Mouse (Mus musculus) embryonic facial prominence, embryonic 12.5 days (tissue): ENCODE results near the gene Pcolce2. TPM values are rescaled to one million over a fixed set of nuclear protein-coding genes. Genes with fewer than 3 reads are reported as not detected.
A peak's percentile ranks its signal among the peaks of the same experiment; 100 is the strongest.

Source experiments
- ATAC-seq: fragments of 200-750 bp; cut with Nextera tagmentation; 2 replicates; pipeline ENCODE4 v1.8.0; 2017; ENCODE audit not compliant: insufficient number of reproducible peaks, insufficient read depth, low FRiP score, low TSS enrichment
- H3K27ac ChIP-seq: fragments of 300-500 bp; sonication (generic); 2 replicates; pipeline ENCODE4 v1.5.1; 2016; ENCODE audit warnings: mild to moderate bottlenecking
- H3K27me3 ChIP-seq: fragments of 300-500 bp; sonication (generic); 2 replicates; pipeline ENCODE4 v1.6.1; 2016; ENCODE audit warnings: mild to moderate bottlenecking, moderate library complexity
- H3K36me3 ChIP-seq: fragments of 300-500 bp; sonication (generic); 2 replicates; pipeline ENCODE4 v1.6.1; 2016; ENCODE audit warnings: mild to moderate bottlenecking
- H3K4me1 ChIP-seq: fragments of 300-500 bp; sonication (generic); 2 replicates; pipeline ENCODE4 v1.6.1; 2016
- H3K4me2 ChIP-seq: fragments of 300-500 bp; sonication (generic); replicated peaks from 2 replicates; pipeline ENCODE4 v1.6.1; 2016; ENCODE audit warnings: mild to moderate bottlenecking, moderate library complexity
- H3K4me3 ChIP-seq: fragments of 300-500 bp; sonication (generic); 2 replicates; pipeline ENCODE4 v1.5.1; 2016; ENCODE audit warnings: mild to moderate bottlenecking
- H3K9ac ChIP-seq: fragments of 300-500 bp; sonication (generic); 2 replicates; pipeline ENCODE4 v1.6.1; 2016; ENCODE audit warnings: mild to moderate bottlenecking, moderate library complexity
- H3K9me3 ChIP-seq: fragments of 300-500 bp; sonication (generic); 2 replicates; pipeline ENCODE4 v1.6.1; 2016; ENCODE audit warnings: mild to moderate bottlenecking, moderate library complexity
- WGBS: fragments of 180-500 bp; shearing (Covaris S2); methylation state at CpG from one replicate; pipeline ENCODE4 v1.1.7; 2016; 5-methylcytosine and 5-hydroxymethylcytosine counted together
- polyA plus RNA-seq: library from polyadenylated mRNA; unstranded; fragments of >200 nt; fragmentation: Nextera tagmentation; extraction: Ambion mirVana; gene quantifications from 2 replicates; pipeline ENCODE4 v1.2.1, GENCODE M21; 2016

Pcolce2 gene
- polyA plus RNA-seq, 1 experiment from 2014 or later = 6.7 TPM

DNA sequence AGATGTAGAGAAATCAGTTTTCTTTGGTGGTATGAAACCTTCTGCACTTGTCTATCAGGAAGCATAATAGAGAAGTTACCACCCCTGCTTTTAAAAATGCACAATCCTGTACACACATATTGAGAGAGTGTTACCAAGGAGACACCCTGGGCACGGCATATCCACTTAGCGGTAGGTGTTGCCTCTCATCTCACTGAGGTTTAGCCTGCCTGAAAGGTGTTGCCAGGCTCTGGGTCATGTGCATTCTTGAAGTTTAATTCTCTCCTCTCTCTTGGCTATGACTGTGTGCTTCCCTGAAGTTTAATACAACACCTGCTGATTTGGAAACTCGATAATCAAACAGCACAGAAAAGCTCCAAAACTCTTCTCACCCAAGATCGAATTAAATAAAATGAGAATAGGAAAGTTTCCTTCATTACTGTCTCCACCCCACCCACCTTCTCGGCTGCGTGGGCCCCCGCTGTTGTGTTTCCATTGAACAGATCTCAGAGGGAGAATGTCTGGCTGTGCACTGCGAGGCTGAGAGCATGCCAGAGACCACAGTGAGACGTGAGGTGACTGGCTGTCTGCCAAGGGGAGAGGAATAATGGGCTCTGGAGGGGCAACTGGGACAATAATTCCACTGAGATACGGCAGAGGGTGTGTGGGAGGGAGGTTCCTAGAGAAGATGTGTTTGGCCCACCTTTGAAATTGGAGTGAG lies 27.0 kb downstream of the Pcolce2 start:
- Histone ChIP-seq H3K27ac (no peak overlapping the region), H3K4me3 (no peak overlapping the region), H3K4me2 (no peak overlapping the region), H3K27me3 (no peaks in the 10 kb centered on the region), H3K9ac (no peak overlapping the region), H3K4me1 (no peaks in the 10 kb centered on the region), H3K36me3 (no peaks in the 10 kb centered on the region), H3K9me3 (no peaks in the 10 kb centered on the region)
- no peak for ATAC-seq
- 65% methylated on average over 10 of the region's 10 CpGs for WGBS

DNA sequence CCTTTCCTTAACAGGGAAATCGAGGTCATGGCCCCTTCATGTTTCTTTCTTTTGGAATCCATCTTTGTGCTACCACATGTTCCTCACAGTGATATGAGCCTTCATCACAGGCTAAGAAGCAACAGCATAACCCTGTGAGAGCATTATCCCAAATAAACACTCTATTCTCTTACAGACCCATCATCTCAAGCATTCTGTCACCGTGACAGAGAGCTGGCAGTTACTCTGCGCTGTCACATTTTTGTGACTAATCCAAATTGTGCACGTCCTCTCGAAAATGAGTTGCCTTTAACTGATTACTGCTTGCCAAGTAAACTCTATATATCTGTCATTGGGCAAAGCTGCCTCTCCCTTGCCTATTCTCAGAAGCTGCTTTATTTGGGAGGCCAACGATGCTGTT lies 28.4 kb downstream of the Pcolce2 start:
- no peaks in the 10 kb centered on the region for H3K27me3 ChIP-seq
- H3K4me2 ChIP-seq = no peak overlapping the region
- 86% methylated on average over 6 of the region's 6 CpGs for WGBS
- ATAC-seq = no peak
- no peaks in the 10 kb centered on the region for H3K36me3 ChIP-seq
- no peaks in the 10 kb centered on the region for H3K9me3 ChIP-seq
- no peak overlapping the region for H3K4me3 ChIP-seq
- H3K9ac ChIP-seq = no peak overlapping the region
- H3K4me1 ChIP-seq = no peaks in the 10 kb centered on the region
- H3K27ac ChIP-seq = no peak overlapping the region

DNA sequence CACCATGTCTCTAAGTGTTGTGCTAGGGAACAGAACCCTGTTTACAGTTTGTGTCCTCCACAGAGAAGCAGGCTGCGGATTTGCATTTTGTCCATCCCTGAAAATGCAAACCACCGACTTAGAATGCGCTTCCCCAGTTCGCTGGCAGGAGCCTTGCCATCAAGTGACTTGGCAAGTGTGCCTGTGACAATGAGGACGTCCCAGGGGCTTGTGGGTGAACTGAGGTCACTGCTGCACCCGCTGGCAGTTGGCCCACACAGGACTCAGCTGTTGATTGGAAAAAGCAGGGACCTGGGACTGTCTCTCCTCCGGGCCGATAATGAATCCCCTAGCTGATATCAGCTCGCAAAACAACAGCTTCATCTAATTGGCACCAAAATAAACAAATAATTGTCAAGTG lies 30.4 kb downstream of the Pcolce2 start:
- 47% methylated on average over 9 of the region's 9 CpGs for WGBS
- ATAC-seq = no peak

DNA sequence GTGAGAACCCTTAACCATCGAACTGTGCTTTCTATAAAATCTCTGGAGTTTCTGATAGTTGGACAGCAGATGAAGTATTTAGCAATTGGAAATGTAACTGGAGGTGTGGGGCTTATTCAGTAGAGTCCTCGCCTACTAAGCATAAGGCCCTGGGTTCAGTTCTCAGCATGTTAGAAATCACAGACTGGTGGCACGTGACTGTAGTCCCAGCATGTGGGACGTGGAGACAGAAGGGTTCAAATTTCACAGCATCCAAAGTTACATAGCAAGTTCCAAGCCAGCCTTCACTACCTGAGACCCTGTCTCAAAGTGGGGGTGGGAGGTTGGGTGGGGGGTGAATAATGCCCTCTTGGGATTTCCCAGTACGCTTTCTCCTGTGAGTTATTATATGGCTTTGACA lies 30.9 kb downstream of the Pcolce2 start:
- ATAC-seq = no peak
- no peaks in the 10 kb centered on the region for H3K27me3 ChIP-seq
- H3K4me1 ChIP-seq = no peaks in the 10 kb centered on the region
- H3K27ac ChIP-seq = no peak overlapping the region
- no peaks in the 10 kb centered on the region for H3K9me3 ChIP-seq
- H3K4me2 ChIP-seq = no peak overlapping the region
- H3K4me3 ChIP-seq = no peak overlapping the region
- H3K36me3 ChIP-seq = no peaks in the 10 kb centered on the region
- WGBS = 56% methylated on average over 5 of the region's 5 CpGs
- H3K9ac ChIP-seq = no peak overlapping the region

More for the DNA sequence above, 30.4 kb downstream of the Pcolce2 start:
- H3K36me3 ChIP-seq = no peaks in the 10 kb centered on the region
- H3K27ac ChIP-seq = no peak overlapping the region
- no peak overlapping the region for H3K9ac ChIP-seq
- no peak overlapping the region for H3K4me3 ChIP-seq
- H3K27me3 ChIP-seq = no peaks in the 10 kb centered on the region
- H3K9me3 ChIP-seq = no peaks in the 10 kb centered on the region
- H3K4me1 ChIP-seq = no peaks in the 10 kb centered on the region
- no peak overlapping the region for H3K4me2 ChIP-seq

GRCm38 (mm10) chr9:95672331-95672730 lies 34.9 kb downstream of the Pcolce2 start:
- H3K4me2 ChIP-seq = no peak overlapping the region
- 89% methylated on average over 3 of the region's 3 CpGs for WGBS
- no peaks in the 10 kb centered on the region for H3K4me1 ChIP-seq
- H3K9me3 ChIP-seq = no peaks in the 10 kb centered on the region
- no peak overlapping the region for H3K9ac ChIP-seq
- H3K4me3 ChIP-seq = no peak overlapping the region
- H3K36me3 ChIP-seq = no peaks in the 10 kb centered on the region
- H3K27ac ChIP-seq = no peak overlapping the region
- ATAC-seq = no peak
- H3K27me3 ChIP-seq = no peaks in the 10 kb centered on the region

DNA sequence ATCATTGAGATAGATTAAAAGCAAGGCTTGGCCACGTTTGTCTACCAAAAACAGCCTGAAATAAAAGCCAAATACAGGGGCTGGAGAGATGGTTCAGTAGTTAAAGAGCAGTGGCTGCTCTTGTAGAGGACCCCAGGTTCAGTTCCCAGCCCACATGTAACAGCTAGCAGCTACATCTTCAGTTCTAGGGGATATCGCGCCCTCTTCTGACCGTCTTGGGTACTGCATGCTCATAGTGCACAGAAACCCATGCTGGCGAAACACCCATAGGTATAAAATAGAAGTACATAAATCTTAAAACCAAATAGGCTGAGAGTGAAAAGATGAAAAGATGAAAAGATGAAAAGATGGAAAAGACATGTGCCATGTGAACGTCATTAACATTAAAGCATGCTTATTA lies 35.4 kb downstream of the Pcolce2 start:
- H3K4me3 ChIP-seq = no peak overlapping the region
- ATAC-seq = no peak
- H3K9ac ChIP-seq = no peak overlapping the region
- no peaks in the 10 kb centered on the region for H3K36me3 ChIP-seq
- no peaks in the 10 kb centered on the region for H3K4me1 ChIP-seq
- H3K27ac ChIP-seq = no peak overlapping the region
- 89% methylated on average over 6 of the region's 6 CpGs for WGBS
- H3K27me3 ChIP-seq = no peaks in the 10 kb centered on the region
- H3K9me3 ChIP-seq = no peaks in the 10 kb centered on the region
- H3K4me2 ChIP-seq = no peak overlapping the region

DNA sequence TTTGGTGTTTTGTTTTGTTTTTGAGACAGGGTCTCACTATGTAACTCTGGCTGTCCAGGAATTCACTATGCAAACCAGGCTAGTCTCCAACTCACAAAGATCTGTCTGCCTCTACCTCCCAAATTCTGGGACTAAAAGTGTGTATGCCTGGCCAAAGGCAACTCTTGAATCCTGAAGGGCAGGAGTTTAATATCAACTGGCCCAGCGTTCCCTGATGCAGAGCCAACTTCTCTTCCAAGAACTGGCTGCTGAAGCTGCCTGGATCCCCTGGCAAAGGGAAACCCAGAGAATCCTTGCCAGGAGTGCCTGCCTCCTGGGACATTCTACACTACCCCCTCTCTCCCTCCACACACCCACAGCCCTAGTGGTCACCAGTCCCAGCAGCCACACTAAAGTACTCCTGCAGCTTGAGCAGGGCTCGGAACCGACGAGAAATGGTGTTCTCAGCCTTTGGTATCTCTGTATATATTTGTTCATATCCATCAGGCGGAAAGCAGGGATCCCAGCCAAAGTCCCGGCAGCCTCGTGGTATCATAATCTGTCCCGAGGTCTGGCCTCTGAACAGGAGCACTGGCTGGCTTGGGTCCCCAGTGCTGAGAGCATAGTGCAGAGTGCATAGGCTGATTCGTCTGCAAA lies 37.8 kb downstream of the Pcolce2 start:
- no peaks in the 10 kb centered on the region for H3K4me1 ChIP-seq
- no peak overlapping the region for H3K27ac ChIP-seq
- no peaks in the 10 kb centered on the region for H3K27me3 ChIP-seq
- no peaks in the 10 kb centered on the region for H3K36me3 ChIP-seq
- no peaks in the 10 kb centered on the region for H3K9me3 ChIP-seq
- no peak for ATAC-seq
- WGBS = 90% methylated on average over 9 of the region's 9 CpGs
- H3K4me2 ChIP-seq = no peak overlapping the region
- H3K9ac ChIP-seq = no peak overlapping the region
- H3K4me3 ChIP-seq = no peak overlapping the region

GRCm38 (mm10) chr9:95676021-95676420 lies 38.6 kb downstream of the Pcolce2 start:
- H3K36me3 ChIP-seq = no peaks in the 10 kb centered on the region
- no peaks in the 10 kb centered on the region for H3K9me3 ChIP-seq
- WGBS = 98% methylated on average over 4 of the region's 4 CpGs
- no peak overlapping the region for H3K27ac ChIP-seq
- no peak overlapping the region for H3K4me3 ChIP-seq
- H3K4me2 ChIP-seq = no peak overlapping the region
- H3K4me1 ChIP-seq = no peaks in the 10 kb centered on the region
- no peak for ATAC-seq
- H3K27me3 ChIP-seq = no peaks in the 10 kb centered on the region
- no peak overlapping the region for H3K9ac ChIP-seq

DNA sequence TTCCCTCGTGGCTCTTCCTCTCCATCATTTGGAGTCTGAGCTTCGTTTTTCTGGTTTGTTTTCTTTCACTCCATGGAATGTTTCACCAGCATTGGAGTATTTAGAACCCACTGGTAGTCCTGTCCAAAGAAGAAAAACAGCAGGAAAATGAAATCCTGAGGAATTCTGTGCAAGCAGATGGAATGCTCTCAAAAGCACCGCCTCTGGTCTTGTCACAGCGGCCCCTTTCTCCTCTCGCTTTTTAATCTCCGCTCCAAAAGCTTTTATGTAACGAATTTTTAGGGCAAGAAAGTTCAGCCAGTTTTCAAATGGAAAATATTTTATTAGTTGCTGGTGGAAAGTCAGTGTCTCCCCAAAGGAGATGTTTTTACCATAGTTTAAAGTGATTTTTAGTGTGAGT lies 42.6 kb downstream of the Pcolce2 start:
- no peak overlapping the region for H3K4me3 ChIP-seq
- no peak overlapping the region for H3K27ac ChIP-seq
- no peaks in the 10 kb centered on the region for H3K36me3 ChIP-seq
- no peaks in the 10 kb centered on the region for H3K27me3 ChIP-seq
- no peaks in the 10 kb centered on the region for H3K9me3 ChIP-seq
- peaks cover 10% of the 10 kb centered on the region; the same call in 1 of the 2 replicates for H3K4me1 ChIP-seq
- ATAC-seq = no peak
- H3K9ac ChIP-seq = no peak overlapping the region
- 67% methylated on average over 7 of the region's 7 CpGs for WGBS
- H3K4me2 ChIP-seq = no peak overlapping the region

- WGBS = 90% methylated on average over 11 of the region's 11 CpGs
- H3K36me3 ChIP-seq = no peaks in the 10 kb centered on the region
- no peak for ATAC-seq
Observed at GRCm38 (mm10) chr9:95680691-95681090, 43.3 kb downstream of the Pcolce2 start.

DNA sequence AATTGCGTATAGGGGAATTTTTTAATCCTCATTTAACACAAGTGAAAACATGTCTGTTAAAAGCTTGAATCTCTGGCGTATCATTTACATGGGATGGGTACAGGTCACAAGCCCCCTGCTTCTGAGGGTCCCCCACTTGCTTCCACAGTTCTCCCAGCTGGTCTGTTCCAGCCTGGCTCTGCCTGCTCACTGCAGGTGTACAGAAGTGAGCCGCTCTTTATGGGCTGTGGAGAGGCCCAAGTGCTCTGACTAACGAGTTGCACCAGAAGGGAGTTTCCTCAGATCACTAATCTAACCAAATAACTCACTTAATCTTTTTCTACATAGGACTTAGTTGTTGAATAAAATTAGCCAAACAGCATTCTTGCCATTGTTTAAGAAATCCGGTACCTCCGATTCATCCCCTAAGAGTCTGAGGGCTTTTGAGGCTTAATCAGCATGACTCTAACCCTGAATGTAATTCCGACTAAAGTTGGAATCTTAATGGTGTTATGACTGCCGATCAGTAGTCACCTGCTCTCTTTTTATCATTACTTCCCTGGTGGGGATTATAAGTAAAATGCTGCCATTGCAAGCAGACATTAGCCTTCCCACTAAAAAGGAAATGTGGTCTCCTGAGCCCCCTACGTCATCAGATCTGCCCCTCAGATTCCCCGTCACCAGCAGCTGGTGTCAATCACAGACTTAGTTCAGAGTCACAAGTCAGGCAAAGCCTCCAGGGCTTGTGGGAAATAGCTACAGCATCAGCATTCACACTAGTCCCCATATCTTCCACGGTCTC lies 48.4 kb downstream of the Pcolce2 start:
- H3K4me2 ChIP-seq = no peak overlapping the region
- no peak overlapping the region for H3K27ac ChIP-seq
- no peaks in the 10 kb centered on the region for H3K9me3 ChIP-seq
- H3K27me3 ChIP-seq = no peaks in the 10 kb centered on the region
- no peak overlapping the region for H3K4me3 ChIP-seq
- no peak overlapping the region for H3K9ac ChIP-seq
- WGBS = 42% methylated on average over 11 of the region's 11 CpGs
- H3K4me1 ChIP-seq = peaks cover 13% of the 10 kb centered on the region
- H3K36me3 ChIP-seq = no peaks in the 10 kb centered on the region
- ATAC-seq = peak; percentile 76

More at GRCm38 (mm10) chr9:95680691-95681090, 43.3 kb downstream of the Pcolce2 start:
- Histone ChIP-seq H3K27me3 (no peaks in the 10 kb centered on the region), H3K4me1 (peaks cover 13% of the 10 kb centered on the region; the same call in 1 of the 2 replicates), H3K9ac (no peak overlapping the region), H3K9me3 (no peaks in the 10 kb centered on the region), H3K4me3 (no peak overlapping the region), H3K4me2 (no peak overlapping the region), H3K27ac (no peak overlapping the region)

DNA sequence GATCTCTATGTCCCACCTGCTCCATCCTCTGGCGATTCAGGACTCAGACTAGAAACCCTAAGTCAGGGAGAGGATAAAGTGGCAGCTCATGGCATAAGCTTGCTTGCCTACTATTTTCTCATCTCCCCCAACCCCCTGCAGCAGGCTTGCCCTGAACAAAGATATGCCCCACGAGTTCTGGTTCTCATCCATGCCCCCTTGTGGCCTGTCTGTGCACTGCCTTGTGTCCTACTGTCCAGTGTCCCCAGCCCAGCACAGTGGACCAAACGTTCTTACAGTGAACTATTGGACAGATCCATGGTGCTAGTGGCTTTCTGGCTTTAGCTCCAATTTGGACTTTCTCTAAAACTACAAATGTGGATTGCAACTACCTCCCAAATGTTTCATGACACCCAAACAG lies 50.7 kb downstream of the Pcolce2 start:
- no peak overlapping the region for H3K27ac ChIP-seq
- H3K4me3 ChIP-seq = no peak overlapping the region
- peaks cover 15% of the 10 kb centered on the region for H3K4me1 ChIP-seq
- H3K27me3 ChIP-seq = no peaks in the 10 kb centered on the region
- no peaks in the 10 kb centered on the region for H3K36me3 ChIP-seq
- ATAC-seq = no peak
- H3K9me3 ChIP-seq = no peaks in the 10 kb centered on the region
- H3K9ac ChIP-seq = no peak overlapping the region
- 56% methylated on average over 3 of the region's 3 CpGs for WGBS
- no peak overlapping the region for H3K4me2 ChIP-seq
